Comparison of ENCODE assay signal across 12 mouse cellular contexts in genomic region chr4:120819871-120820270, GRCm38 (mm10).
"Had no signal": no experiment of that assay in that cellular context is flagged by ENCODE, and none has a peak within 500 bp of the region (broad histone marks: within the 10 kb centered on the region; RNA-seq: fewer than 3 reads in every experiment).

No protein-coding gene starts in this region.

- H3K9ac ChIP-seq: limb, embryonic 12.5 days; liver, embryonic 14.5 days; midbrain, embryonic 13.5 days; stomach, embryonic 15.5 days had no signal

- H3K4me2 ChIP-seq: limb, embryonic 12.5 days; midbrain, embryonic 13.5 days; stomach, embryonic 15.5 days had no signal

- DNase-seq: kidney, adult 8-10 months; kidney, postnatal 36 days; layer of hippocampus, adult 9-11 months; layer of hippocampus, postnatal 36 days; liver; lung, adult 18-20 months; spleen, adult 18-20 months; thymus, postnatal 4 days had no signal

- H3K36me3 ChIP-seq: midbrain, embryonic 13.5 days; stomach, embryonic 15.5 days had no signal

- H3K9me3 ChIP-seq: limb, embryonic 12.5 days; midbrain, embryonic 13.5 days; stomach, embryonic 15.5 days had no signal

- H3K4me3 ChIP-seq: limb, embryonic 12.5 days; midbrain, embryonic 13.5 days; stomach, embryonic 15.5 days had no signal

- H3K27ac ChIP-seq: limb, embryonic 12.5 days; liver, embryonic 14.5 days; midbrain, embryonic 13.5 days had no signal

- H3K27me3 ChIP-seq: limb, embryonic 12.5 days; midbrain, embryonic 13.5 days; stomach, embryonic 15.5 days had no signal
